Mouse (Mus musculus) testis, adult 2 months (tissue): ENCODE measurements around the gene Fgd4.

Experiments
- CTCF ChIP-seq: fragments of 200-500 bp; IDR thresholded peaks from 2 replicates; pipeline ENCODE4 v1.5.1; 2012; ENCODE audit warnings: low read depth, mild to moderate bottlenecking, inconsistent platforms, low read length, moderate library complexity; ENCODE audit not compliant: control insufficient read depth, insufficient read depth, insufficient replicate concordance
- POLR2A ChIP-seq: fragments of 200-500 bp; IDR thresholded peaks from 2 replicates; pipeline ENCODE4 v1.6.1; 2012; ENCODE audit warnings: low read depth, mild to moderate bottlenecking, inconsistent platforms, low read length, moderate library complexity; ENCODE audit not compliant: control insufficient read depth

GRCm38 (mm10) chr16:16501491-16501890, 98.9 kb downstream of the Fgd4 start:
- no peak for TF ChIP-seq CTCF
- no peak for TF ChIP-seq POLR2A
